Mouse (Mus musculus): Measurements from ENCODE around the gene Adam22. TPM values are rescaled to one million over a fixed set of nuclear protein-coding genes. Genes with fewer than 3 reads are reported as not detected.

The Adam22 gene
- polyA plus RNA-seq, 1 experiment from 2014 or later, result 6.1 TPM

- 44% methylated on average over 4 of the region's 4 CpGs for WGBS (ENCODE audit: insufficient replicate concordance)
- no peaks in the 10 kb centered on the region for H3K27me3 ChIP-seq (ENCODE audit: control insufficient read depth, insufficient read depth, low read length)
- H3K36me3 ChIP-seq (ENCODE audit: control insufficient read depth, insufficient read depth, low read length), result no peaks in the 10 kb centered on the region
- H3K27ac ChIP-seq (ENCODE audit: low read depth, low read length), result no peak overlapping the region
- no peaks in the 10 kb centered on the region for H3K4me1 ChIP-seq (ENCODE audit: control insufficient read depth, insufficient read depth, low read length)
- H3K9ac ChIP-seq (ENCODE audit: low read depth, low read length), result no peak overlapping the region
- ATAC-seq (replicated peaks; ENCODE audit: insufficient number of reproducible peaks, low FRiP score, low TSS enrichment), result no peak
- no peak overlapping the region for H3K4me3 ChIP-seq (ENCODE audit: low read depth, low read length)
- H3K4me2 ChIP-seq, result no peak overlapping the region
- no peaks in the 10 kb centered on the region for H3K9me3 ChIP-seq (replicated peaks; ENCODE audit: control insufficient read depth, low read length)
Observed at GRCm38 (mm10) chr5:8164773-8165172, 203.2 kb downstream of the Adam22 start.

- Histone ChIP-seq H3K4me3 (ENCODE audit: low read depth, low read length) (no peak overlapping the region), H3K4me2 (no peak overlapping the region), H3K9me3 (replicated peaks; ENCODE audit: control insufficient read depth, low read length) (no peaks in the 10 kb centered on the region), H3K27ac (ENCODE audit: low read depth, low read length) (no peak overlapping the region), H3K9ac (ENCODE audit: low read depth, low read length) (no peak overlapping the region), H3K36me3 (ENCODE audit: control insufficient read depth, insufficient read depth, low read length) (no peaks in the 10 kb centered on the region), H3K27me3 (ENCODE audit: control insufficient read depth, insufficient read depth, low read length) (no peaks in the 10 kb centered on the region), H3K4me1 (ENCODE audit: control insufficient read depth, insufficient read depth, low read length) (no peaks in the 10 kb centered on the region)
- 84% methylated on average over 1 of the region's 1 CpGs for WGBS (ENCODE audit: insufficient replicate concordance)
- no peak for ATAC-seq (replicated peaks; ENCODE audit: insufficient number of reproducible peaks, low FRiP score, low TSS enrichment)
Observed at GRCm38 (mm10) chr5:8151645-8152044, 216.3 kb downstream of the Adam22 start.

GRCm38 (mm10) chr5:8146146-8146545 is 221.8 kb downstream of the Adam22 start:
- H3K4me2 ChIP-seq, result no peak overlapping the region
- H3K27ac ChIP-seq (ENCODE audit: low read depth, low read length), result no peak overlapping the region
- no peaks in the 10 kb centered on the region for H3K9me3 ChIP-seq (replicated peaks; ENCODE audit: control insufficient read depth, low read length)
- H3K27me3 ChIP-seq (ENCODE audit: control insufficient read depth, insufficient read depth, low read length), result no peaks in the 10 kb centered on the region
- no peak for ATAC-seq (replicated peaks; ENCODE audit: insufficient number of reproducible peaks, low FRiP score, low TSS enrichment)
- no peak overlapping the region for H3K9ac ChIP-seq (ENCODE audit: low read depth, low read length)
- H3K4me3 ChIP-seq (ENCODE audit: low read depth, low read length), result no peak overlapping the region
- 89% methylated on average over 2 of the region's 2 CpGs for WGBS (ENCODE audit: insufficient replicate concordance)
- H3K4me1 ChIP-seq (ENCODE audit: control insufficient read depth, insufficient read depth, low read length), result no peaks in the 10 kb centered on the region
- no peaks in the 10 kb centered on the region for H3K36me3 ChIP-seq (ENCODE audit: control insufficient read depth, insufficient read depth, low read length)

GRCm38 (mm10) chr5:8145473-8145872 is 222.5 kb downstream of the Adam22 start:
- 57% methylated on average over 5 of the region's 5 CpGs for WGBS (ENCODE audit: insufficient replicate concordance)
- ATAC-seq (replicated peaks; ENCODE audit: insufficient number of reproducible peaks, low FRiP score, low TSS enrichment), result no peak

GRCm38 (mm10) chr5:8132546-8132945 is 235.4 kb downstream of the Adam22 start:
- WGBS (ENCODE audit: insufficient replicate concordance), result 78% methylated on average over 5 of the region's 5 CpGs
- Histone ChIP-seq H3K4me3 (ENCODE audit: low read depth, low read length) (no peak overlapping the region), H3K4me2 (no peak overlapping the region), H3K36me3 (ENCODE audit: control insufficient read depth, insufficient read depth, low read length) (no peaks in the 10 kb centered on the region), H3K27ac (ENCODE audit: low read depth, low read length) (no peak overlapping the region), H3K4me1 (ENCODE audit: control insufficient read depth, insufficient read depth, low read length) (no peaks in the 10 kb centered on the region), H3K27me3 (ENCODE audit: control insufficient read depth, insufficient read depth, low read length) (no peaks in the 10 kb centered on the region), H3K9me3 (replicated peaks; ENCODE audit: control insufficient read depth, low read length) (no peaks in the 10 kb centered on the region), H3K9ac (ENCODE audit: low read depth, low read length) (no peak overlapping the region)
- ATAC-seq (replicated peaks; ENCODE audit: insufficient number of reproducible peaks, low FRiP score, low TSS enrichment), result no peak

More at GRCm38 (mm10) chr5:8145473-8145872, 222.5 kb downstream of the Adam22 start:
- Histone ChIP-seq H3K9me3 (replicated peaks; ENCODE audit: control insufficient read depth, low read length) (no peaks in the 10 kb centered on the region), H3K4me1 (ENCODE audit: control insufficient read depth, insufficient read depth, low read length) (no peaks in the 10 kb centered on the region), H3K27ac (ENCODE audit: low read depth, low read length) (no peak overlapping the region), H3K4me3 (ENCODE audit: low read depth, low read length) (no peak overlapping the region), H3K9ac (ENCODE audit: low read depth, low read length) (no peak overlapping the region), H3K36me3 (ENCODE audit: control insufficient read depth, insufficient read depth, low read length) (no peaks in the 10 kb centered on the region), H3K4me2 (no peak overlapping the region), H3K27me3 (ENCODE audit: control insufficient read depth, insufficient read depth, low read length) (no peaks in the 10 kb centered on the region)

- Histone ChIP-seq H3K4me2 (no peak overlapping the region), H3K9ac (ENCODE audit: low read depth, low read length) (no peak overlapping the region), H3K4me1 (ENCODE audit: control insufficient read depth, insufficient read depth, low read length) (no peaks in the 10 kb centered on the region), H3K9me3 (replicated peaks; ENCODE audit: control insufficient read depth, low read length) (no peaks in the 10 kb centered on the region), H3K27me3 (ENCODE audit: control insufficient read depth, insufficient read depth, low read length) (no peaks in the 10 kb centered on the region), H3K4me3 (ENCODE audit: low read depth, low read length) (no peak overlapping the region), H3K27ac (ENCODE audit: low read depth, low read length) (no peak overlapping the region), H3K36me3 (ENCODE audit: control insufficient read depth, insufficient read depth, low read length) (no peaks in the 10 kb centered on the region)
- WGBS (ENCODE audit: insufficient replicate concordance), result 79% methylated on average over 8 of the region's 8 CpGs
- no peak for ATAC-seq (replicated peaks; ENCODE audit: insufficient number of reproducible peaks, low FRiP score, low TSS enrichment)
Observed at GRCm38 (mm10) chr5:8131918-8132317, 236.0 kb downstream of the Adam22 start.

- Histone ChIP-seq H3K36me3 (ENCODE audit: control insufficient read depth, insufficient read depth, low read length) (no peaks in the 10 kb centered on the region), H3K27me3 (ENCODE audit: control insufficient read depth, insufficient read depth, low read length) (no peaks in the 10 kb centered on the region), H3K27ac (ENCODE audit: low read depth, low read length) (no peak overlapping the region), H3K4me1 (ENCODE audit: control insufficient read depth, insufficient read depth, low read length) (no peaks in the 10 kb centered on the region), H3K4me3 (ENCODE audit: low read depth, low read length) (no peak overlapping the region), H3K9me3 (replicated peaks; ENCODE audit: control insufficient read depth, low read length) (no peaks in the 10 kb centered on the region), H3K4me2 (no peak overlapping the region), H3K9ac (ENCODE audit: low read depth, low read length) (no peak overlapping the region)
- 80% methylated on average over 2 of the region's 2 CpGs for WGBS (ENCODE audit: insufficient replicate concordance)
- ATAC-seq (replicated peaks; ENCODE audit: insufficient number of reproducible peaks, low FRiP score, low TSS enrichment), result no peak
Observed at GRCm38 (mm10) chr5:8129750-8130149, 238.2 kb downstream of the Adam22 start.

- Histone ChIP-seq H3K4me2 (no peak overlapping the region), H3K9me3 (replicated peaks; ENCODE audit: control insufficient read depth, low read length) (peaks cover 2% of the 10 kb centered on the region; the same call in 1 of the 2 replicates), H3K27me3 (ENCODE audit: control insufficient read depth, insufficient read depth, low read length) (no peaks in the 10 kb centered on the region), H3K4me1 (ENCODE audit: control insufficient read depth, insufficient read depth, low read length) (no peaks in the 10 kb centered on the region), H3K27ac (ENCODE audit: low read depth, low read length) (no peak overlapping the region), H3K9ac (ENCODE audit: low read depth, low read length) (no peak overlapping the region), H3K4me3 (ENCODE audit: low read depth, low read length) (no peak overlapping the region), H3K36me3 (ENCODE audit: control insufficient read depth, insufficient read depth, low read length) (0 out of 2 replicates have a peak, but pooled peaks cover 2% of the 10 kb centered on the region)
- ATAC-seq (replicated peaks; ENCODE audit: insufficient number of reproducible peaks, low FRiP score, low TSS enrichment), result no peak
- 78% methylated on average over 3 of the region's 3 CpGs for WGBS (ENCODE audit: insufficient replicate concordance)
Observed at GRCm38 (mm10) chr5:8120926-8121325, 247.0 kb downstream of the Adam22 start.

GRCm38 (mm10) chr5:8120087-8120486 is 247.9 kb downstream of the Adam22 start:
- no peaks in the 10 kb centered on the region for H3K4me1 ChIP-seq (ENCODE audit: control insufficient read depth, insufficient read depth, low read length)
- no peak overlapping the region for H3K27ac ChIP-seq (ENCODE audit: low read depth, low read length)
- H3K9me3 ChIP-seq (replicated peaks; ENCODE audit: control insufficient read depth, low read length), result peaks cover 2% of the 10 kb centered on the region; the same call in 1 of the 2 replicates
- no peak overlapping the region for H3K9ac ChIP-seq (ENCODE audit: low read depth, low read length)
- no peaks in the 10 kb centered on the region for H3K27me3 ChIP-seq (ENCODE audit: control insufficient read depth, insufficient read depth, low read length)
- H3K4me3 ChIP-seq (ENCODE audit: low read depth, low read length), result no peak overlapping the region
- H3K4me2 ChIP-seq, result no peak overlapping the region
- 0 out of 2 replicates have a peak, but pooled peaks cover 2% of the 10 kb centered on the region for H3K36me3 ChIP-seq (ENCODE audit: control insufficient read depth, insufficient read depth, low read length)
- ATAC-seq (replicated peaks; ENCODE audit: insufficient number of reproducible peaks, low FRiP score, low TSS enrichment), result no peak
- WGBS (ENCODE audit: insufficient replicate concordance), result 64% methylated on average over 2 of the region's 2 CpGs

Measured in heart, embryonic 11.5 days (tissue).